Mouse (Mus musculus): ENCODE measurements at regions not wholly inside any gene's neighbourhood (a gene's known extent, or its start where the extent isn't known, plus 50 kb on each side); places are given as distances from the start of the nearest gene placed in this dataset.

DNA sequence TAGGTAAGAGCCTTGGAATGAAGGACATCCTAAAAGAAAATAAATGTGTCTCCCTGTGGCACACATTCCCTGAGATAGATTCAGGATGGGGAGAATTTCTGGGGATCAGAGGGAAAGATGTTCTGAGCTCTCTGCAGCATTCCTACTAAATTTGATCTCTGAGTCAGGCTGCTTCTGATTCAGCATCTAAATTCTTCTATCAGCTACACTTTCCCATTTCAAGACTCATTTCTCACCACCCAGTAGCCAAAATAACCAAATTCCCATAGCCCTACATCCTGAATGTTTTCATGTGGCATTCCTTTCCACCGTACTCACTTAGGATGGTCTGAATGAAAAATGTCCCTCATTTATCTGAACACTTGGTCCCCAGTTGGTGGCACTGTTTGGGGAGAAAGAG lies 223.2 kb upstream of the Actbl2 start:
- DNase-seq, result no peak

DNA sequence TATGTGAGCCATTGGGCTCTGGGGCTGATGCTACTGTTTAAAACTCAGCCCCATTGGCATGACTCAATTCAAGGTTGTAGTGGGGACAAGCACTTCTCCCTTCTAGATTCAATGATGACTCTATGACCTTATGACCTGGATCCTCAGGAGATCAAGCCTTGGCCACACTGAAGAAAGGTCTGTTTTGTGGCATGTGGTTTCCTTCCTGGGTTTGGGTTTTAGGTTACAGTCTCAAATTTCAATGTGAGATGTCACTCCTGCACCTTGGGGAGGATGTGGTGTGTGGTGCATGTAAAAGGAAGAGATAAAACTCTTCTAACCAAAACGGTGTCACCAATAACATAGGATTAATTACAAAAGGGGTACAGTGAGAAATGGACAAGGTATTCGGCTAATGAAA lies 211.2 kb upstream of the Actbl2 start:
- DNase-seq, result no peak

DNA sequence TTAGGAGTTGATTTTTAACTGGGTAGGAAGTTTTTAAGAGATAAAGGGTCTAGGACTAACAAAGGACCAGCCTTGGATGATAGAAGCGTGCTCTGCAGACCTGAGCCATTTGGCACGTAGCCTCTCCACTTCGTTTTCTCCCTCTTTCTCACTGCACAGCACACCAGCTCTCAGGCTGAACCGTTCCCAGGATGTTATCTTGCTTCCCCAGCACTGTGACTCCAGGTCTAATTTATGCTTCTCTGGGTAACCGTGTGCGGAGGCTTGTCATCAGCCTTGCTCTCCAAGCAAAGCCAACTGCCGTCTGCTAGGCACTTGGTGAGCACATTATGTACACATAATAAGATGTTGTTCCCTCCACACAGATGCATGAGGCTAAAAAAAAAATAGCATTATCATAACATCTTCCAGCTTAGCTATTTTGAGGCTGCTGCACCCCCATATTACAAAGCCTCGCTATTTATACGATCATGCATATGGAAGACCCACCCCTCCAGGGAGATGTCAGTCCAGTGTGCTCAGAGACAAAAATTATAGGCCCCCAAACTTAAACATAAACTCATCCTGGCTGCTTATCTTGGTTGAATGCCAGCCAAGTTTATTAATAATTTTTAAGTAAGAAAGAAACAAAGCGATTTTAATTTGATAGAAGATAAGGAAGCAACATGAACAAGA lies 210.3 kb upstream of the Actbl2 start:
- peak; percentile 7 for DNase-seq

DNA sequence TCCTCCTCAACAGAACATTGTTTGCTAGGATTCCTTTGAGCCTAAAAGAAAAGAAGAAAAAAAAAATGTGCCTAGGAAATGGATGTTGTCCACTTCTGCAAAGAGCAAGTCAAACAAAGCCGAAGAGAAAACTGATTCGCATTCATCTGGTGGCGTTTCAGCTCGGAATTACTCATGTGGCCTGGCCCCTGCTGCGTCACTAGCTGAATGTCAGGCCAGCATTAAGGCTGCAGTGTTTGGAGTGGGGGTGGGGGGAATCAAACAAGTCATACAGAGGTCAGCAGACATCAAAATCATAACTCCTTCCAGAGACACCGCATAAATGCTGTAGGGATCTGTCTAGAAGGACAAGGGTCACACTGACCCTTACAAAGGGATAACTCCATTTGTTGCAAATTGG lies 204.7 kb upstream of the Actbl2 start:
- DNase-seq, result no peak

DNA sequence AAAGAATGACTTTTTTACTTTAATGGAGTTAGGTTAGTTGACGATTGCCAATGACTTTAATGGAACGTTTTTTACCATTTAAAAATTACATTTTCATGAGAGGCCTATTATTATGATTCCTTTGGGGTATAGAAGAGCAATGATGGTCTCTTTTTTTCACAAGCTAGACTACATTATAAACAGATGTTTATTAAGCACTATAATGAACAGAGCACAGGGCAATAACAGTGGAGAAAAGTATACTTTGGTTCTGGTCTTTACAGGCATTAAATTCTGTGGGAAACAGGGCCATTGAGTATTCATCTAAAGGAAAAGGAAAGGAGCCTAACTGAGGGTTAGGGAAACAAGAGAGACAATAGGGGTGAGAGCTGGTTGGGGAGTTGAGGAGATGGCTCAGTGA lies 199.0 kb upstream of the Actbl2 start:
- no peak for DNase-seq

DNA sequence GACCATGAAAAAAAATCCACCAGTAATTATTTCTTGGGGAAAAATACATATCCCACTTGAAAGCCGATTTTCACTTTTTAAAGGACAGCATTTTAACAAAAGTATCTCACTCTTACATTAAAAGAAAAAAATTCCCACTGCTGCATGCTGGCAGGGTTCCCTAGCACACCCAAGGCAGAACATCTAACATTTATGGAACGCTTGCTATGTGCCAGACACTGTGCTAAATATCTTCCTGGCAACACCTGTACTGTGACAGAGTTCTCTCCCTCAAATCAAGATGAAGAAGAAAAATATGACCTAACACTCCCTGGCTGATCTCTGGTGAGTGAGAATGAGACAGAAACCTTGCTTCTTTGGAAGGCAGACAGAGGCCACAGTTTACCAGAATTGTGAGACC lies 167.1 kb upstream of the Actbl2 start:
- DNase-seq, result no peak

DNA sequence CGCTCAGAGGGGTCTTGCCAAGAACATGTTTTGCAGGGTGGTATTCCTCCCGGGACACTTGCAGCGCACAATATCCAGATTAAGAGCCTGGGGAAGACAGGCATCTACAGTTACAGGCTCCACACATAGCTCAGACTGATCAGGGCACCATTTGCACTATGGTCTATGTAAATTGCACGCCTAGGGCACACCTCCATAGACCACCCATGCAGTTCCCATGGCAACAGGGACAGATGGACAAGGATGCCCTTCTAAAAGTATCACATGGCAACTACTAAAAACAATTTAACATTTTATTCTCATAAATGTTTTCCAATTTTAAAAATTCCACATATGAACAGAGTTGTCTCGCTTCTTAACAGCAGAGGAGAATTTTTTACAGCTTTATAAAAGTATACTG lies 158.7 kb upstream of the Actbl2 start:
- DNase-seq, result peak; percentile 11

DNA sequence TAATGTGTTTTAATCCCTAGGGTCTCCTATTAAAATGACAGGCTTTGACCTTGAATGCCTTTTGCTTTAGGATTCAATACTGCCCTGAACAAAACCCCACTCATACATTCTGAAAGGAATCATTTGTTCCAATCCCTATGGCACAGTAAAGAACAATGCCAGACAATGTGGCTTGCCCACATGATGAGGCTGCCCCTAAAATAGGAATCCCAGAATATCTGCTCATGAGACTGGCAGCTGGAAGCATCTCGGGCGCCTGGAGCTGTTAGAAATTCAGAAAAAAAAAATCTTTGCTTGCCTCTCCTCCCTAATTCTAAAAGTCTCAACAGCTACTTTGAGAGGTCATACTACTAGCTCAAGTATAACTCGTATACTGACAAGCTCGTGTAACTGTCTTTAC lies 157.5 kb upstream of the Actbl2 start:
- no peak for DNase-seq

DNA sequence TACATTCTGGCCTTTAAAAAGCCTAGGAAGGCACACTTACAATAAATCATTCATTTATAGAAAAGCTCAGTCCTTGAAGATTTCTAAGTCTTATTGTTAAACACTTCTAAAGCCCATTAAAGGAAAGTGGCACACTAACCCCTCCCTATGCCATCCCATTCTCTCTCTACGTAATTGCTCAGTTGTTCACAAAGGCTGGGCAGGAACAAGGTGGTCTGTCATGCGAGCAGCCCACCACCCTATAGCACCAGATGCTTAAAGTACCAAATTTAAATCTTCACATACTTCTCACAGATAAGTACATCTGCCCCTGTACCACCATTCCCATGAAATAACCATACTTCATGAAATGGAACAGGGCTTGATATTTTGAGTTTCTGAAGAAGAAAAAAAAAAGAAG lies 156.1 kb upstream of the Actbl2 start:
- no peak for DNase-seq

DNA sequence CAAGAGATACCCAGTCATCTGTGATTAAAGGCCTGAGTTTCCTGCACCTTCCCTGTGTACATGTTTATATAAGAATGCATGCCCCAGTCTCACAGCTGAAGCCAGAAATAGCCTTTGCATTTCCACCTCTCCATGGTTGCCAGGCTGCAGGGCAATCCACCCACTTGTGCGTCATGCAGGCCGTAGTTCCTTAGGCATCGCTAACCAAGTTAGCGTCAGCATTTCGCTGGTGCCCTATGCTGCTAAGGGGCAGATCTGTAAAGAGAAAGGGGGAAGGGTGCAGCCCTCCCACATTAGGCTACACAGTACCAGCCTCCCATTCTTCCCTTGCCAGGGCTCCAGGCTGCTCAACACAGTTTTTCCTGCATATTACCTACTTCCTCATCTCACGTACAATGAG lies 155.6 kb upstream of the Actbl2 start:
- DNase-seq, result no peak

DNA sequence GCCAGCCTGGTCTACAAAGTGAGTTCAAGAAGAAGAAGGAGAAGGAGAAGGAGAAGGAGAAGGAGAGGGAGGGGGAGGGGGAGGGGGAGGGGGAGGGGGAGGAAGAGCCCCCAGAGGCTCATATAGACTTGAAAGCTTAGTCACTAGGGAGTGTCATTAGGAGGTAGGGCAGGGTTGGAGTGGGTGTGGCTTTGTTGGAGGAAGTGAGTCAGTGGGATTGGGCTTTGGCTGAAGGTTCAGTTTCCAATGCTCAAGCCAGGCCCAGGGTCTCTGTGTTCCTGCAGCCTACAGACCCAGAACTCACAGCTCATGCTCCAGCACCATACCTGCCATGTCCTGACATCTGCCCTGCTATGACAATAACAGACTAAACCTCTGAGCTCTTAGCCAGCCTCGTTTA lies 154.4 kb upstream of the Actbl2 start:
- no peak for DNase-seq

DNA sequence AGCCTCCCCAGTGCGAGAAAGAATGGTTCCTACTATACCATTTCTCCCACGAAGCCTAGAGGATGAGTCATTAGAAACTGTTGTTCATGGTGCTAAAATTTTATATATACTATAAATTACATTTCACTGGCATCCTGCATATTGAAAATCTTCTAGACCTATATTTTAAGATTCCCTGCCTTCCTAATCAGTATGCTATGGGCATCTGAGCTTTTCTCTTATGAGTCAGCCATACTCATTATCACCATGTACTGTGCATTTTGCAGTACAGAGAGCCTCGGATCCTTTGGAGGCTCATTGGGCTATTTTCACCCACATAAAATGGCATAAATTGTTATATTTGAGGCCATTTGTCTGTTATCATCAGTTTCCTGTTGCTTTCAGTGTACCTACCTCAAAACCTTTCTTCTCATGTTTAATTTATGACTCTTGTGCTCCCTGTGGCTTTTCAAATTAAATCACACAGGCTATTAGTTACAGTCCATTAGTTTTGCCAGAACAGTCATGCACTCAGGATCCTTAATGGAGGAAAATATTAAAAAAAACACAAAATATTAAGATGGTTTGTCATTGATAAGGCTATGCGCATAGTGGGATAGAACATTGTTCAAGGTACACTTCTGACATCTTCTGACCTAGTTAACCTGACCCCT lies 150.1 kb upstream of the Actbl2 start:
- no peak for DNase-seq

DNA sequence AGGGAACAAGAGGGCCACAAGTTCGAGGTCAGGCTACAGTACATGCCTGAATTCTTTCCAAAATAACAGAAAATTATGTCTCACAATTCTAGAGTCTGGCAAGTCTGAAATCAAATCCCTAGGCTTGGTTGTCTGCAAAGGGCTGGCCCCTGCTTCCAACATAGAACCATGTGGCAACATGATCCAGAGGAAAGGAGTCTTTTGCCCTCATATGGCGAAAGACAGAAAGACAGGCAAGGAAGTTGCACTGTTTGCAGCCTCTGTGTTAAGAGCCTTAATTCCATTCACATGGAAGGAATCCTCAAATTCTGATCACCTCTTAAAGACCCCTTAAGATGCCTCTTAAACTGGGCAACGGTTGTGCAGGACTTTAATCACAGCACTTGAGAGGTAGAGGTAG lies 123.7 kb upstream of the Actbl2 start:
- no peak for DNase-seq

DNA sequence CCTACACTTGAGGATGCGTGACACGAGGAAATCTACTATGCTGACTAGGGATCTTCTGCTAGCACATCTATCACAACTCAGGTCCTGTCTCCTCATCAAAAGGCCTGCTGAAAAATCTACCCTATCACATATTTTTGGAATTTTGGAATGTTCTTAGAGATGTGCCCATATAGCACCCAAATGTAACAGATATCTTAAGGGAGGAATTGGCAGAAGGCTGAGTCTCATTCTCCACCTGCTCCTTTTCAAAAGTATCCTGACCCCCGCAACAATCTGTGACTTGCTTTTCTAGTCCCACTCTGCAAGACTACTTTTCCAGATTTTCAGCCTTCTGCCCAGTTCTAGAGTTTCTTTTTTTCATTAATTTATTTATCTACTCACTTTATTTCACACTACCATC lies 118.4 kb upstream of the Actbl2 start:
- no peak for DNase-seq

DNA sequence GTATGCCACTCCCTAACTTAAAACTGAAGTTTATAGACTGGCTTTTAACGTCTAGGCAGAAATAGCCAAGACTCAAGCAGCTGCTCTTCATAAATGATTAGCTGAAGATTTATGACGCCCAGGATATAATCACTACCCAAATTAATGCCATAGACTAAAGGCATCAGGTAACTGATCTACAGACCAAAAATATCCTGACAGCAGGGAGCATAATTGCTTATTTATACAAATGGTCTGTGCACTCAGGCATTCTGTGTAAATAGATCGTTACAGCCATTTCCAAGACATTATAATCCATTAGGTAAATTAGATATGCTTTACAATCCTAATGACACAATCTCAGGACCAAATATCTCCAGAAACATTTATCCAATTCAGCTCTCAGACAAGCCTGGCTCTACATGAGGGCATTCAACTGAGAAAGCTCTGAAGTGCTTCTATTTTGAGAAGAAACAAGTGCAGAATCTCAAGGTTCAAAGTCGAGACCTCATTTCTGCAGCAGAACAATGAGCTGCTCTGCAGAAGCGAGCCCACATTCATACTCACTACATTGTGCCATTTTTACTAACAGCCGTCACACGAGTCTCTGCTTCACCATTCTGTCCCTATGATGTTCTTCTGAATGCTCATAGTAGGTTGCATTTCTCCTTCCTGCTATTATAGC lies 111.9 kb upstream of the Actbl2 start:
- DNase-seq, result no peak

DNA sequence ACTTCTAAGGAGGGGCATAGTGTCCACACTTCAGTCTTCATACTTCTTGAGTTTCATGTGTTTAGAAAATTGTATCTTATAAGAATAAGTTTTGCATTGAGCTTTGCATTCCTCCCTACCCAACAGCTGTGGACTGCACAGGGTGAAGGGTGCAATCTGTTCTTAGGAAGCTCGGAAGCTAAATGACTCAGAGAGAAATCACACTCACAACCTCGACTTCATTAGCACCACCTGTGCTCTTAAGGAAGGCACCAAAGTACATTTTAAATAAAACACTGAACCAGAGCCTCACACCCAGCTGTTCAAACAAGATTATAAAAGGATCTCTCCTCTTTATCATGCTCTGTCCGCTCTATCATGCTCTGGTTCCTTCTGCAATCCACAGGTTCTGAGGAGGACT lies 110.1 kb upstream of the Actbl2 start:
- no peak for DNase-seq

DNA sequence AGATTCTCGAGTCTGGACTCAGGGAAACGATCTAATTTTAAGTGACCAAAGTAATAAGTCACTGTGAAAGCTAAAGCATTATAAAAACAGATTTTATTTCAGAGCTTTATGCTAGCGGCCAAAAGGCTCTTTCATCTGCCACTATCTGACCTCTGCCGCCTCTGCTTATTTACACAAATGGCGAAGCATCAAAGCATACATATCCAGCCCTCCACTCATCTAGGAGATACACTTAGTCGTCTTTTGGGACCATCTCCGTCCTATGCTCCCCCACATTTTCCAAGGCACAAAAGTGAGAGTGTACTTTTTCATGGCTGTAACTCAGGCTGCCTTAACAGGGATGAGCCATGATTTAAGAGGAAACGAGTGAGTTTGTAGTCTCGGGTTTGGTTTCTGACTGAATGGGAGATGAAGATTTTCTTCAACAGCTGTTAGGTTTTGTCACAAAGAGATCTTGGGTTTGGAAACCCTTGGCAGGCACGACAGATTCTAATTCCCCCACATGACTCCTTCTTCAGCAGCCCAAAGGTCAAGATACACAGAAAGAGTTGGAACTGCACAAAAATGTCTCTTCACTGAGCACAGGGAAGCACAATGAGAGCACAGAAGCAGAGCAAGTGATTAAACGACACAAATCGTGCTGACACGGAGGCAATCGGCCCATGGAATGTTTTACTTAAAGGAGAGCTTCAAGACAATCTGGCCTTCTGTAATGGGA lies 96.7 kb upstream of the Actbl2 start:
- DNase-seq, result no peak

DNA sequence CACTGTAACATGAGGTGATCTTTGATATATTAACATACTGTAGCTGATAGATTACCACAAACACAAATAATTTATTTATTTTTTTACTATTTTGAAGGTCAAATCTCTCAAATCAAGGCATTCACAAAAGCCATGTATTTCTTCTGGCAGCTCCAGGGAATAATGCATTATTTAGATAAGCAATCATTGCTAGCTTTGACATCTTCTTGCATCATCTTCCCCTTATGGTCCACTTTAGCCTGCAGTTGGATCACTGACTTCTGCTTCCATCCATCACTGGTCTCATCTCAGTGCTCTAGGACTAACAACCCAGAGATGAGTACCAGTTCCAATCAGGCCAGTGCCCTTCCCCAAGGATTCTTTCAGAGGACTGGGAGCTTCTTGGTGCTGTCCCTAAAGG lies 95.3 kb upstream of the Actbl2 start:
- DNase-seq, result no peak

DNA sequence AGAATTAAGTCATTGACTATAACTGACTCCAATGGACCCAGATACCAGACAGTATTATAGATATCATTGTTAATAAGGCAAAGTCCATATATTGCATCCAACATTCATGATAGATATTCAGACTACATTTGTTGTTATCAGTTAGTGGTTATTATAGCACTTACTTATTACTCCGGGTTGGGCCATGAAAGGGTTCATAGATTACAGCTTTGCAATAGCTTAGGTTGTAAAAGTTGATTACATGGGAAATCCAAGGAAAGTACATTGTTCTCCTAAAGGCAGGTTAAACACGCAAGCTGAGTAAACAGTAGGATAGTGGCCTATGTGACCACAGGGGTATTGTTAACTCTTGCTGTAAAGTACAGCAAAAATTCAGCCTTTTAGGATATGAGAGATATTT lies 89.3 kb upstream of the Actbl2 start:
- no peak for DNase-seq

DNA sequence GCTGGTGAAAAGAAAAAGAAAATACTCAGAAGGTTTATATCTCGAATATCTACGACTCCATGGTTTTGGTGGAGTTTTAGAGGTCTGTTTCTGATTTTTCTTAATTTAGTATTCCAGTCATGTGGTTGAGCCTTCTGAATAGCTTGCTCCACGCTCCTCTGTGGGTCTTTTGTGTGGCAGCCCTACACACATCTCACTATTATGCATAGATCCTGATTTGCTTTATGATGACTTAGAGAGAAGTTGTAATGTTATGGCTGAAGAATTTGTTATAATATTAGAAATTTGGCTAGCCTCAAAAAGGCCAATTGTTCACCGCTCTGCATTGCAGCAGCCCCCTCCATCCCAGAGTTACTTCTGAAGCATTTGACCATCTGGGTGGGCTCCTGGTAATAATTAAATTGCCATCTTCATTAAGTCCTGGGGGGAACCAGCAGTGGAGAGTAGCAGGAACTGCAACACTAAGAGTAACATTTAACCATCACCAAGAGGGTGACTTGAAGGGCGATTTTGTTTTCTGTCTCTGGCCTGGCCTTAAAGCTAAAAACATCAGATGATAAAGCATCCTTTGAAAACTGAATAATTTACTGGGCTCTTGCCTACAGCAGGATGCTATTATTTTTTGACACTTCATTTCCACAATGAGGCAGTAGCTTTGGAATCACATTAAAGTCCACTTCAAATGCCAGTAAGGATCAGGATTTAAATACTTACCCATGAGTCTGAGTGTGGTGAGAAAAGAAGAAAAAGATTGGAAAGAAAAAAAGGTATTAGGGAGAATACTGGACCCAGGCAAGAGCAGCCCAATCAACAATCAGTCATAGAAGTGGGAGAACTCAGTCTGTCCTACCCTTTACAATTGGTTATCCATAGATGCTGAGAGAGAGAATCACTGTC lies 84.3 kb upstream of the Actbl2 start:
- no peak for DNase-seq

DNA sequence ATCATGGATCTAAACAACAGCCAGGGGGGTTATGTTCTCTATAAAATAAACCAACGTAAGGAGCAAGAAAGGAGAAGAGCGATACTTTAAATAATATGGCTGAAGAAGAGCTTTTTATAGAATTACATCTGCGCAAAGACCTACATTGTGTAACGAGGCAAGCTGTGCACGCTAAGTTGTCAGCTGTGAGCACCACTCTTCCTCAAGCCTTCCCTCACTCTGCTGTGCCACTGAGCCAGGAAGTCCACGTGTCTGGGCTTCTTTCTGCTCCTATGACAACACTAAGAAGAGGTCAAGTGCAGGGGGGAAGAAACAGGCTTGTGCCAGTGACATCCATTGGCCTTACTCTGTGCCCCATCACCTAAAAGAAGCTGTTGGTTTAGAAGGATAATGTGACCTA lies 75.6 kb upstream of the Actbl2 start:
- peak; percentile 3 for DNase-seq

DNA sequence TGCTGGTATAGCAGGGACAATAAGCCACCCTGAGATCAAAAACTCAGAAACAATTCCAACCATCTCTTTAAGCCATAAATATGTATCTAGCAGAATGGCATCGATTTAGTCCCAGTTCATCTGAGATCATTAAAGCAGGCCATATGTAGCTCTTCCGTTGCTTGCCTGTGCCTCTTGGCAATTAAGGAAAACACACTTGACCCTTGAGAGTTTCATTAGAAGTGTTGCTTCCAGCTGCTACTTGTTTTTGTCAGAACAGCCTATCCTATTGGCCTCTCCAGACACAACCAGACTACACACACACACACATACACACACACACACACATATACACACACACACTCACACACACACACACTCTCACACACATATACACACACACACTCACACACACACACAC lies 71.5 kb upstream of the Actbl2 start:
- no peak for DNase-seq

DNA sequence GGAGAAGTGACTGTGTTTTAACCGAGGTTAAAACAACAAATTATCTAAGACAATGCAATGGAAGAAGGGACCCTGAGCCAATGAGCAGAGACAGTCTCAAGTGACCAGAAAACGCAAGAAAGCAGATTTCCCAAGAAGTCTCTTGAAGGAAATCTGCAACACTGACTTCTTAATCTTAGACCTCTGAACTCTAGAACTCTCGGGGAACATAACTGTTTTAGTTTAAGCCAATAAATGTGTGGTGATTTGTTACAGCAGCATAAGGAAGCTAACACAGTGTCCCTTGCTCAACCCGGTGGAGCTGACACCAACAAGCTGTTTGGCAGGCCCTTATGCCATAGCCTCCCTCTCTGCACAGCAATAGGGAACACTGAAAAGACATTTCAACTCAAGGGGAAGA lies 69.0 kb upstream of the Actbl2 start:
- DNase-seq, result no peak

All from right cerebral cortex, postnatal 4 days (tissue).